ENCODE assay signal across 8 mouse cellular contexts in genomic region chr15:103183651-103184610, GRCm38 (mm10). TPM values are rescaled to one million over a fixed set of nuclear protein-coding genes. Genes with fewer than 3 reads are reported as not detected.
DNase-seq lines count a peak whose midpoint lies in the region; ATAC-seq and TF ChIP-seq lines count a peak whose summit lies in the region.

No protein-coding gene starts in this region.

- 0 out of 2 replicates have a peak overlapping the region, but pooled peaks have one; percentile 4 for H3K27ac ChIP-seq in kidney, embryonic 16.5 days (ENCODE audit: low read length)
- H3K27ac ChIP-seq in bone marrow, adult 2 months (ENCODE audit: control insufficient read depth, insufficient read depth, low read depth, low read length, poor library complexity) = no peak overlapping the region
- H3K27ac ChIP-seq in forebrain, embryonic 16.5 days (ENCODE audit: low read length) = no peak overlapping the region
- no peak overlapping the region for H3K27ac ChIP-seq in limb, embryonic 13.5 days
- no peak overlapping the region for H3K27ac ChIP-seq in small intestine, adult 2 months (ENCODE audit: insufficient read depth, low read depth, low read length)

- DNase-seq in kidney, adult 11 months = no peak
- DNase-seq in layer of hippocampus, adult 11-12 months (ENCODE audit: low spot score) = no peak
- DNase-seq in cerebellum, adult 11-12 months = no peak

- no peaks in the 10 kb centered on the region for H3K36me3 ChIP-seq in kidney, embryonic 16.5 days (ENCODE audit: insufficient read depth, low read length)
- H3K36me3 ChIP-seq in forebrain, embryonic 16.5 days (ENCODE audit: control insufficient read depth, insufficient read depth) = no peaks in the 10 kb centered on the region
- 0 out of 2 replicates have a peak, but pooled peaks cover 1% of the 10 kb centered on the region for H3K36me3 ChIP-seq in limb, embryonic 13.5 days
- no peaks in the 10 kb centered on the region for H3K36me3 ChIP-seq in small intestine, adult 2 months (ENCODE audit: control insufficient read depth, insufficient read depth, low read length)

- peak; percentile 47; the same call in 1 of the 2 replicates for ATAC-seq in kidney, embryonic 16.5 days (ENCODE audit: low FRiP score, low TSS enrichment)
- ATAC-seq in forebrain, embryonic 16.5 days = peak; percentile 47
- 0 out of 2 replicates have a peak, but pooled peaks have one; percentile 16 for ATAC-seq in limb, embryonic 13.5 days (ENCODE audit: low FRiP score, low read depth)

- H3K9me3 ChIP-seq in kidney, embryonic 16.5 days (ENCODE audit: low read length) = no peaks in the 10 kb centered on the region
- no peaks in the 10 kb centered on the region for H3K9me3 ChIP-seq in forebrain, embryonic 16.5 days (ENCODE audit: control insufficient read depth, low read length)
- H3K9me3 ChIP-seq in limb, embryonic 13.5 days = no peaks in the 10 kb centered on the region

- H3K9ac ChIP-seq in kidney, embryonic 16.5 days (replicated peaks; ENCODE audit: low read length) = peak overlapping the region; percentile 39; the same call in 1 of the 2 replicates
- peak overlapping the region; percentile 3; the same call in 1 of the 2 replicates for H3K9ac ChIP-seq in forebrain, embryonic 16.5 days (replicated peaks; ENCODE audit: low read depth, low read length)
- H3K9ac ChIP-seq in limb, embryonic 13.5 days = peak overlapping the region; percentile 39; the same call in 1 of the 2 replicates

- H3K4me1 ChIP-seq in kidney, embryonic 16.5 days (ENCODE audit: insufficient read depth, low read length) = peaks cover 24% of the 10 kb centered on the region
- H3K4me1 ChIP-seq in bone marrow, adult 2 months (ENCODE audit: control insufficient read depth, insufficient read depth, low read length) = no peaks in the 10 kb centered on the region; the same call in 1 of the 2 replicates
- H3K4me1 ChIP-seq in forebrain, embryonic 16.5 days (replicated peaks; ENCODE audit: control insufficient read depth, insufficient read depth, low read length) = peaks cover 21% of the 10 kb centered on the region
- H3K4me1 ChIP-seq in limb, embryonic 13.5 days = peaks cover 13% of the 10 kb centered on the region
- peaks cover 10% of the 10 kb centered on the region for H3K4me1 ChIP-seq in small intestine, adult 2 months (ENCODE audit: control insufficient read depth, insufficient read depth, insufficient read length, low read length)

- peak overlapping the region; percentile 73 for H3K4me2 ChIP-seq in kidney, embryonic 16.5 days (replicated peaks; ENCODE audit: low read depth, low read length)
- peak overlapping the region; percentile 44 for H3K4me2 ChIP-seq in forebrain, embryonic 16.5 days (ENCODE audit: low read length)
- H3K4me2 ChIP-seq in limb, embryonic 13.5 days (replicated peaks) = peak overlapping the region; percentile 68

- no peaks in the 10 kb centered on the region for H3K27me3 ChIP-seq in kidney, embryonic 16.5 days (ENCODE audit: insufficient read depth, low read length)
- peaks cover 42% of the 10 kb centered on the region for H3K27me3 ChIP-seq in forebrain, embryonic 16.5 days (replicated peaks; ENCODE audit: control insufficient read depth, insufficient read depth, low read length)
- peaks cover 43% of the 10 kb centered on the region for H3K27me3 ChIP-seq in limb, embryonic 13.5 days
- H3K27me3 ChIP-seq in small intestine, adult 2 months (ENCODE audit: control insufficient read depth, insufficient read depth, low read length) = peaks cover 19% of the 10 kb centered on the region

- peak overlapping the region; percentile 45 for H3K4me3 ChIP-seq in kidney, embryonic 16.5 days (ENCODE audit: low read length)
- H3K4me3 ChIP-seq in bone marrow, adult 2 months (replicated peaks; ENCODE audit: control insufficient read depth, low read depth, low read length) = no peak overlapping the region
- peak overlapping the region; percentile 22 for H3K4me3 ChIP-seq in forebrain, embryonic 16.5 days (replicated peaks; ENCODE audit: low read length)
- H3K4me3 ChIP-seq in limb, embryonic 13.5 days = peak overlapping the region; percentile 38
- 0 out of 2 replicates have a peak overlapping the region, but pooled peaks have one; percentile 2 for H3K4me3 ChIP-seq in small intestine, adult 2 months (ENCODE audit: low read depth, low read length)

- TF ChIP-seq CTCF in bone marrow, adult 2 months (IDR thresholded peaks at IDR 0.05; ENCODE audit: control insufficient read depth, insufficient read depth, low read length) = no peak
- no peak for TF ChIP-seq CTCF in small intestine, adult 2 months (IDR thresholded peaks at IDR 0.05; ENCODE audit: extremely low read depth, insufficient read length, insufficient replicate concordance, low read depth, low read length)

- WGBS in kidney, embryonic 16.5 days = 12% methylated on average over 25 of the region's 25 CpGs
- 25% methylated on average over 25 of the region's 25 CpGs for WGBS in bone marrow, adult 2 months
- 12% methylated on average over 25 of the region's 25 CpGs for WGBS in forebrain, embryonic 16.5 days
- 10% methylated on average over 25 of the region's 25 CpGs for WGBS in limb, embryonic 13.5 days
- 16% methylated on average over 25 of the region's 25 CpGs for WGBS in small intestine, adult 2 months

- 0 out of 2 replicates have a peak, but pooled peaks have one; percentile 14 for TF ChIP-seq POLR2A in bone marrow, adult 2 months (IDR thresholded peaks at IDR 0.05; ENCODE audit: borderline replicate concordance, control insufficient read depth, low read depth, low read length)
- TF ChIP-seq POLR2A in small intestine, adult 2 months (IDR thresholded peaks at IDR 0.05; ENCODE audit: low read depth, low read length) = no peak

RNA-seq across cellular contexts. Expression of gene Smug1, which starts 17.0 kb away (rescaled TPM):
- polyA plus RNA-seq in kidney, embryonic 16.5 days (2015; fragmentation: Nextera tagmentation; extraction: Ambion mirVana) = 19.8 and 20.5 TPM in 2 replicates
- polyA plus RNA-seq in bone marrow, adult 2 months (2011; ENCODE audit: insufficient read depth, insufficient read length, low replicate concordance, missing spikeins) = 3.0 and 3.9 TPM in 2 replicates
- 28.0 and 29.2 TPM in 2 replicates for polyA plus RNA-seq in forebrain, embryonic 16.5 days (2015; fragmentation: Nextera tagmentation; extraction: Ambion mirVana)
- 15.6 and 16.7 TPM in 2 replicates for polyA plus RNA-seq in limb, embryonic 13.5 days (2015; fragmentation: Nextera tagmentation; extraction: Ambion mirVana)
- 9.1 and 9.8 TPM in 2 replicates for polyA plus RNA-seq in small intestine, adult 2 months (2012; rRNA removed)

RNA-seq across cellular contexts. Expression of gene Cbx5, which starts 55.7 kb away (rescaled TPM):
- polyA plus RNA-seq in kidney, embryonic 16.5 days (2015; fragmentation: Nextera tagmentation; extraction: Ambion mirVana) = 109 and 120 TPM in 2 replicates
- polyA plus RNA-seq in bone marrow, adult 2 months (2011; ENCODE audit: insufficient read depth, insufficient read length, low replicate concordance, missing spikeins) = 178 and 226 TPM in 2 replicates
- 132 and 139 TPM in 2 replicates for polyA plus RNA-seq in forebrain, embryonic 16.5 days (2015; fragmentation: Nextera tagmentation; extraction: Ambion mirVana)
- 153 and 166 TPM in 2 replicates for polyA plus RNA-seq in limb, embryonic 13.5 days (2015; fragmentation: Nextera tagmentation; extraction: Ambion mirVana)
- 1.5 and 2.8 TPM in 2 replicates for polyA plus RNA-seq in small intestine, adult 2 months (2012; rRNA removed)

RNA-seq across cellular contexts. Expression of gene Hnrnpa1, which starts 56.3 kb away (rescaled TPM):
- 831 and 924 TPM in 2 replicates for polyA plus RNA-seq in kidney, embryonic 16.5 days (2015; fragmentation: Nextera tagmentation; extraction: Ambion mirVana)
- 406 and 641 TPM in 2 replicates for polyA plus RNA-seq in bone marrow, adult 2 months (2011; ENCODE audit: insufficient read depth, insufficient read length, low replicate concordance, missing spikeins)
- 935 and 1,030 TPM in 2 replicates for polyA plus RNA-seq in forebrain, embryonic 16.5 days (2015; fragmentation: Nextera tagmentation; extraction: Ambion mirVana)
- 1,120 and 1,163 TPM in 2 replicates for polyA plus RNA-seq in limb, embryonic 13.5 days (2015; fragmentation: Nextera tagmentation; extraction: Ambion mirVana)
- polyA plus RNA-seq in small intestine, adult 2 months (2012; rRNA removed) = 12.0 and 29.5 TPM in 2 replicates

Comparison
In these comparisons a context has a peak if more than half of its experiments do, and no peak if none do; other contexts are left out.
1. RNA of gene Cbx5, which starts 55.7 kb away (polyA plus RNA-seq): 178 to 226 TPM in bone marrow, adult 2 months, 153 to 166 TPM in limb, embryonic 13.5 days, 132 to 139 TPM in forebrain, embryonic 16.5 days and 109 to 120 TPM in kidney, embryonic 16.5 days; 1.5 to 2.8 TPM in small intestine, adult 2 months; every median in the first group is over 10 times any median in the second.
2. RNA of gene Hnrnpa1, which starts 56.3 kb away (polyA plus RNA-seq): 1,120 to 1,163 TPM in limb, embryonic 13.5 days, 935 to 1,030 TPM in forebrain, embryonic 16.5 days, 831 to 924 TPM in kidney, embryonic 16.5 days and 406 to 641 TPM in bone marrow, adult 2 months; 12.0 to 29.5 TPM in small intestine, adult 2 months; every median in the first group is over 10 times any median in the second.
3. Peak in every context shown above with its lines, with median percentiles within 50 percentile points of each other: ATAC-seq, H3K4me2 ChIP-seq and H3K9ac ChIP-seq.